Mouse (Mus musculus) T-cell, adult 66 days (primary cell): ENCODE data around the gene Olfr316. TPM values are rescaled to one million over a fixed set of nuclear protein-coding genes. Genes with fewer than 3 reads are reported as not detected.

ENCODE experiments used
- total RNA-seq, 2 experiments: library from RNA; stranded (reverse); gene quantifications; 3 replicates in 1 of 2; 4 replicates in 1 of 2; pipeline ENCODE4 v1.2.4; 2023

The Olfr316 gene
- total RNA-seq: not detected

DNA sequence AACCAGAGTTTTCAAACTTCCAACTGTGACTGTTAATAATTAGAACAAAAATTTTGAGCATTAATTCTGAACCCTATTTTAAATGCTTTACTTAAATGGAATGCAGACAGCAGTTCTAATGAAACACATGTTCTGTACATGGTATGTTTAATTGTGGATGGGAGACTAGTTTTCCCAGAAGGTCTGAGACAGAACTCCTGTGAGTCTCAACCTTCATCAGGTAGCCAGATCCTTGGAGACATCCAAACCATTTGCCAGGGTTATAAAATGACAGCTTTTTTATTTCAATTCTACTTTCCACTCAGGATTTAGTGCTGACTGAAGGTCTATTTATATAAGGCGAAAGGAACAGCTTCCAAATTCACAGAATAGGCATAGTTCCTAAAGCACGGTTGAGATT lies at the start of gene Olfr316:
TSS of gene Olfr316 (plus strand) at position 301 of the 400 bp plus-strand sequence.

GRCm38 (mm10) chr11:58723914-58724313 lies 28.6 kb upstream of the Olfr316 start, which contains the start of gene Olfr318:
Gene Olfr318, minus strand, starts transcription at chr11:58724014.

GRCm38 (mm10) chr11:58738792-58739262 lies 13.7 kb upstream of the Olfr316 start, which contains the start of gene Olfr317:
Gene Olfr317, minus strand, starts transcription at chr11:58739212.

DNA sequence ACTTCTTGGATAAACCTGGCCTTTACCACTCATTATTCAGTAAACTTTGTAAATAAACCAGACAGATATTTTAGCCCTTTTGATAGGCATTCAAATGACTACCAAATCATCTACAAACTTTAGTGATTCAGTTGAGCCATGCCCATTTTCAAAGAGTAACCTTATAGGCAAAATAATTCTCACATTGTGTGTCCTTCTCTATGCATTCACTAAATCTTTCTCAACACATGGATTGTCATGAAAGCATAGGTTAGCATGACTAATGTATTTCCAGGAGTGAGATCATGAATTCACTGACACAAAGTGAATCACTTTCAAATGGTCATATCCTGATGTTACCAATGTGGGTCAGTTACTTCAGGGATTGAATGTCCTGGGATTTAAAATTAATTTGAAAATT lies 20.4 kb downstream of the Olfr316 start, which contains the start of gene Olfr315:
TSS of gene Olfr315 (plus strand) at position 301 of the 400 bp plus-strand sequence.

DNA sequence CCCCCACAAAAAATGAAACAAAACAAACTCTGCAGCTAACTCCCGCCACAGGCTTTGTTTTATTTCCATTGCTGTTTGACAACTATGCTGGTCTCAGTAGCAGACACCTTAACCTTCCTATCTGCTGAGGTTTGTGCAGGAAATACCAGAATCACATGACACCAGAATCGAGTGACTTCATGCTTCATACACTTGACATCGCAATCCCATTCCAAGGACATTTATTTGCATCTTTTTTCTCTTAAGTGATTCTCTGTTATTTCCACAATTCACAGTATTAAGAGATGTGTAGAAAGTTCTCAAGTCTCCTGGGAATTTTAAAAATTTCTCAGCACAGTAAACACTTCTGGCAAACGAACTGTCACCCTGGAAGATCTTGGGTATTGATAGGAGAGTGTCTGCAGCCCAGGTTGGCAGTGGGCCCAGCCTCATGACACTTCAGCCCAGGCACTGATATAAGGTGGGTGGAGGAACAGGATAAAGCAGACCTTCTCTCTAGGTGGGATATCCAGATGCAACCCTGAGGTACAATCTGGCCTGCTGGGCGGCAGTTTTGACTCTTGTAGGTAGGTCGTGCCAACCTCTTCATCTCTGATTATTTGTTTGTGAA lies 30.1 kb downstream of the Olfr316 start, which contains the start of gene Olfr314:
TSS of gene Olfr314 (plus strand) at position 473 of the 610 bp plus-strand sequence.

GRCm38 (mm10) chr11:58801558-58802228 lies 49.2 kb downstream of the Olfr316 start, which contains the start of gene Fam183b:
Gene Fam183b, minus strand, starts transcription at chr11:58801960.

Other genes with a start within 250 kb of the Olfr316 start
- not detected for gene Olfr330, start 217.9 kb upstream of the Olfr316 start, total RNA-seq
- not detected for gene Olfr329-ps, start 206.3 kb upstream of the Olfr316 start, total RNA-seq
- under 1 TPM; 0.20 to 0.53 TPM for gene Olfr328, start 197.1 kb upstream of the Olfr316 start, total RNA-seq
- gene Olfr224, start 182.2 kb upstream of the Olfr316 start, total RNA-seq: not detected
- not detected for gene Olfr325, start 175.0 kb upstream of the Olfr316 start, total RNA-seq
- gene Olfr324, start 157.6 kb upstream of the Olfr316 start, total RNA-seq: not detected
- gene 2210407C18Rik, start 136.7 kb upstream of the Olfr316 start, total RNA-seq: not detected
- not detected for gene Olfr323, start 122.2 kb upstream of the Olfr316 start, total RNA-seq
- gene Trim58, start 112.3 kb upstream of the Olfr316 start, total RNA-seq: under 1 TPM; 0.32 to 0.33 TPM
- gene Olfr322, start 94.0 kb upstream of the Olfr316 start, total RNA-seq: not detected
- gene Olfr320, start 71.6 kb upstream of the Olfr316 start, total RNA-seq: not detected
- gene Olfr319, start 53.6 kb upstream of the Olfr316 start, total RNA-seq: not detected
- under 1 TPM; 0.50 to 0.64 TPM for gene Olfr318, start 28.7 kb upstream of the Olfr316 start, total RNA-seq
- gene Olfr317, start 13.5 kb upstream of the Olfr316 start, total RNA-seq: not detected
- gene Olfr315, start 20.5 kb downstream of the Olfr316 start, total RNA-seq: not detected
- not detected for gene Olfr314, start 30.2 kb downstream of the Olfr316 start, total RNA-seq
- gene Fam183b, start 49.2 kb downstream of the Olfr316 start, total RNA-seq: not detected
- not detected for gene Olfr313, start 62.3 kb downstream of the Olfr316 start, total RNA-seq
- gene Olfr312, start 76.5 kb downstream of the Olfr316 start, total RNA-seq: not detected
- gene Olfr311, start 86.5 kb downstream of the Olfr316 start, total RNA-seq: not detected
- 10 to 100 TPM in 1 of 2 experiments, 1 to 10 TPM in 1; 7.1 to 15.0 TPM for gene Gm12258, start 94.4 kb downstream of the Olfr316 start, total RNA-seq
- 10 to 100 TPM; 11.0 to 12.4 TPM for gene 2810021J22Rik, start 114.5 kb downstream of the Olfr316 start, total RNA-seq
- 10 to 100 TPM; 12.1 to 12.3 TPM for gene Zfp39, start 151.5 kb downstream of the Olfr316 start, total RNA-seq
- not detected for gene Btnl10, start 165.2 kb downstream of the Olfr316 start, total RNA-seq
- 100 to 1,000 TPM; 122 to 136 TPM for gene Rnf187, start 186.2 kb downstream of the Olfr316 start, total RNA-seq
- gene Hist3h2ba, start 196.2 kb downstream of the Olfr316 start, total RNA-seq: 10 to 100 TPM; 12.9 to 15.2 TPM
- 10 to 100 TPM; 39.5 to 41.6 TPM for gene Hist3h2a, start 202.0 kb downstream of the Olfr316 start, total RNA-seq
- gene Trim17, start 202.0 kb downstream of the Olfr316 start, total RNA-seq: under 1 TPM in 1 of 2 experiments, not detected in 1; 0.41 TPM
- 10 to 100 TPM; 68.7 to 76.5 TPM for gene Trim11, start 225.4 kb downstream of the Olfr316 start, total RNA-seq